Mouse (Mus musculus): ENCODE measurements at regions not wholly inside any gene's neighbourhood (a gene's known extent, or its start where the extent isn't known, plus 50 kb on each side); places are given as distances from the start of the nearest gene placed in this dataset.

GRCm38 (mm10) chr14:92488247-92488646 is 1402.2 kb downstream of the Pcdh9 start:
- Histone ChIP-seq H3K4me3 (ENCODE audit: low read depth, low read length) (no peak overlapping the region), H3K27me3 (ENCODE audit: insufficient read depth, low read length) (no peaks in the 10 kb centered on the region), H3K36me3 (ENCODE audit: insufficient read depth, low read length) (no peaks in the 10 kb centered on the region), H3K9ac (replicated peaks; ENCODE audit: low read length, poor library complexity, severe bottlenecking) (no peak overlapping the region), H3K9me3 (ENCODE audit: low read length) (no peaks in the 10 kb centered on the region), H3K4me1 (ENCODE audit: insufficient read depth, low read length) (no peaks in the 10 kb centered on the region), H3K4me2 (ENCODE audit: low read depth, low read length, poor library complexity, severe bottlenecking) (no peak overlapping the region), H3K27ac (ENCODE audit: low read depth, low read length) (no peak overlapping the region)
- ATAC-seq (ENCODE audit: low FRiP score) (no peak), DNase-seq (ENCODE audit: low spot score) (peak; percentile 3)
- TF ChIP-seq CTCF (IDR thresholded peaks at IDR 0.05) = no peak
- 48% methylated on average over 2 of the region's 2 CpGs for WGBS
